Mouse (Mus musculus): ENCODE measurements around the gene Ccdc97. TPM values are rescaled to one million over a fixed set of nuclear protein-coding genes. Genes with fewer than 3 reads are reported as not detected.
A peak's percentile ranks its signal among the peaks of the same experiment; 100 is the strongest.

Gene Ccdc97
- total RNA-seq, 4 experiments from 2014 or later: 60.6 to 64.6 (median 62.8) TPM

GRCm38 (mm10) chr7:25689603-25690021 lies 29.3 kb downstream of the Ccdc97 start:
- no peak for DNase-seq (ENCODE audit: low spot score in 2 of 2)

- DNase-seq (ENCODE audit: low spot score in 2 of 2): no peak
Measured at GRCm38 (mm10) chr7:25688810-25689586, 29.9 kb downstream of the Ccdc97 start.

- no peak for DNase-seq (ENCODE audit: low spot score in 2 of 2)
Measured at GRCm38 (mm10) chr7:25687811-25688401, 31.0 kb downstream of the Ccdc97 start.

GRCm38 (mm10) chr7:25686680-25687531 lies 32.0 kb downstream of the Ccdc97 start, which contains the start of gene Tgfb1:
Tgfb1 (plus strand) TSS chr7:25687002.
- DNase-seq (ENCODE audit: low spot score in 2 of 2): no peak

GRCm38 (mm10) chr7:25685926-25686470 lies 32.9 kb downstream of the Ccdc97 start:
- no peak for DNase-seq (ENCODE audit: low spot score in 2 of 2)

- DNase-seq (ENCODE audit: low spot score in 2 of 2): no peak
Measured at GRCm38 (mm10) chr7:25684659-25685058, 34.2 kb downstream of the Ccdc97 start.

GRCm38 (mm10) chr7:25683474-25684180 lies 35.3 kb downstream of the Ccdc97 start:
- no peak for DNase-seq (ENCODE audit: low spot score in 2 of 2)

GRCm38 (mm10) chr7:25681341-25682231 lies 37.3 kb downstream of the Ccdc97 start:
- DNase-seq (ENCODE audit: low spot score in 2 of 2): no peak

GRCm38 (mm10) chr7:25680514-25681258 lies 38.2 kb downstream of the Ccdc97 start, which contains the start of gene B9d2:
B9d2 (plus strand) TSS chr7:25680780.
- peak; percentile 92 to 94 for DNase-seq (ENCODE audit: low spot score in 2 of 2)

GRCm38 (mm10) chr7:25679971-25680370 lies 38.9 kb downstream of the Ccdc97 start:
- no peak for DNase-seq (ENCODE audit: low spot score in 2 of 2)

- DNase-seq (ENCODE audit: low spot score in 2 of 2): no peak
Measured at GRCm38 (mm10) chr7:25677013-25677412, 41.9 kb downstream of the Ccdc97 start.

- DNase-seq (ENCODE audit: low spot score in 2 of 2): peak; percentile 87 to 96
Measured at GRCm38 (mm10) chr7:25676085-25676781, 42.7 kb downstream of the Ccdc97 start.

- no peak for DNase-seq (ENCODE audit: low spot score in 2 of 2)
Measured at GRCm38 (mm10) chr7:25675405-25675804, 43.5 kb downstream of the Ccdc97 start.

GRCm38 (mm10) chr7:25674719-25675300 lies 44.1 kb downstream of the Ccdc97 start, which contains the start of gene Tmem91:
Tmem91 (minus strand) TSS chr7:25675166.
- DNase-seq (ENCODE audit: low spot score in 2 of 2): no peak

GRCm38 (mm10) chr7:25674297-25674696 lies 44.6 kb downstream of the Ccdc97 start:
- DNase-seq (ENCODE audit: low spot score in 2 of 2): no peak

GRCm38 (mm10) chr7:25672442-25672841 lies 46.4 kb downstream of the Ccdc97 start:
- DNase-seq (ENCODE audit: low spot score in 2 of 2): no peak

GRCm38 (mm10) chr7:25671686-25672085 lies 47.2 kb downstream of the Ccdc97 start:
- no peak for DNase-seq (ENCODE audit: low spot score in 2 of 2)

GRCm38 (mm10) chr7:25670096-25670495 lies 48.8 kb downstream of the Ccdc97 start:
- DNase-seq (ENCODE audit: low spot score in 2 of 2): no peak

Data from layer of hippocampus, adult 8-10 months (tissue).